Mouse (Mus musculus): Measurements from ENCODE around the gene Syt8.
"Not testable (repeated sequence)": the region's sequence is repeated elsewhere in the genome, so short reads cannot be mapped to it uniquely, and the experiment has no call there.

The Syt8 gene

DNA sequence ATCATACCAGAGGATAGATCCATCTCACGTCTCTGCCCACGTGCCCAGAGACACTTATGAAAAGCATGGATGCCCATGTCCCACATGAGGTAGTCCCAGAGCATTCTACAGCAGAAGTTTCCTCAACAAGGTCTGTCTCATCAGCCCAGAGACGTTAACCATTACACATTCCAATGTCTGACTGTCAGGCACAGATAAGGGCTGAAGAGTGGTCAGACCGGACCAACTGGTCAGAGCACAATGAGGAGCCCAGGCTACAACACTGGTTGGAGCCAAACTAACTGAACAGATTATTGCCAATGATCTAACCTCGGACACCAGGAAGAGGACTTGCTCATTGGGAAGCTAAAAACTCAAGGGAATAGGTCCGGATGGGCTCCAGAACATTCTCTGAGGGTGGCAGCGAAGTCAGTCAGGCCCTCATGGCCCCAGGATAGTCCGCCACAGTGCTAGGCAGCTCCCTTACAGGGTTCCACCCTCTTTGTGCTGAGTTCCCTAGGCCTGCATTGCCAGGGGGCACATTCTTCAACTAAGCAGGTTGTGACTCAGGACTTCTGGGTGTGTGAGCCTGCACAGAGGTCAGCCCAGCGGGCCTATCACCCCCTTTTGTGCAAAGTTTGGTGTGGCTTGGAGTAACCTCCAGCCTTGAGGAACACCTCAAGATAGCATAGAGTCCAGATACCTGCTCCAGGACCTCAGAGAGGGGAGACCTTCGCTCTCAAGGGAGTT lies at the start of gene Syt8:
Gene Syt8, plus strand, starts transcription at position 714 of the 729 bp plus-strand sequence.
- DNase-seq: no peak

DNA sequence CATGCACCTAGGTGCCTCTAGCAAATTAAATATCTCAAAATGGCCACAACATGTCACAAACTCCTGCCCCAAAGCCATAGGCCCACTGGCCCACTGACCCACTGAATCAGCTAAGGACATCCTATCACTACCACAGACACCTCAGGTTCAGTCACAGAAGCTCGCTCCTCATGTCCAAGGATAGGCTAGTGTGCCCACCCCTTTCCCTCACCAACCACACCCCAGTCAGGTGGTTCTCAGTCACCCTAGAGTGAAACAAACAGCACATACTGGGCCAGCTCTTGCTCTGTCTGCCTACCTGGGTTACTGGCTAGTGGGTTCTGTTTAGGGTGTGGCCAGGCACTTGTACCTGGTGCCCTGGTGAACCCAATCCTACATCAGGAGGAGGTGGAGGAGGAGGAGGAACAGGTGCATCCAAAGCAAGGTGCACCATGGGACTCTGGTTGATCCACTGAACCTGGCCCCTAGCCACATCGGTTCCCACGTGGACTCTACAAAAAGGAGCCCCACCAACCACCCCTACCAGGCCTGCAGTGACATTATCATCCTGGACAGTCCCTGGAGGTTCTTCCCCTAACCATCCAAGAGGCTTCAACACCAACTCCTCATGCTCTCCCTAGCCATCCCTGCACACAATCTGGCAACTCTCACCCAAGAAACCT lies 48.8 kb upstream of the Syt8 start:
- no peak for DNase-seq

DNA sequence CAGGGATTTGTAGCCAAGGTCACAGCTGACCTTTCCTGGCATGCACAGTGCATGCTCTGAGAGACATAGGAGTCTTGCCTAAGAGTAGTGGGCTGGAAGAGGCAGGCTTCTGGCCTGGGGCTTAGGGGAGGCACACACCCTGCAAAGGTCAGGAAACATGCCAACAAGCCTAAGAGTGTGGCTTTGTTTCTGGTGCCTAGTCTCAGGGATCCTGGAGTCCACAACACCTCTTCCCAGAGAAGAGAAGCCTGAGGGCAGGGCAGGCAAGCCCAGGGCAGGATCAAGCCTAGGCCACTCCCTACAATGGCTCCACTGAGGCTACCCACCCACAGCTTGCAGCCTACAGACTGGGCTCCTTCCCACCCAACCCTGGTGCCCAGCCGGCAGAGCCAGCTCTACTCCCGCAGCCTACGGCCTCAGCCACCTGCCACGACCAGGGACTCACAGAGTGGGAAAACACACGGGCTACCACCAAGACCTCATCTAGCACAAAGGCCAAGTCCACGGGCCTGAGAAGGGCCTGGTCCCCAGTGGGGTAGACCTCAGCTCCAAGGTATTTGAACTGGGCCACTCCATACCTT lies 47.9 kb upstream of the Syt8 start:
- no peak for DNase-seq

DNA sequence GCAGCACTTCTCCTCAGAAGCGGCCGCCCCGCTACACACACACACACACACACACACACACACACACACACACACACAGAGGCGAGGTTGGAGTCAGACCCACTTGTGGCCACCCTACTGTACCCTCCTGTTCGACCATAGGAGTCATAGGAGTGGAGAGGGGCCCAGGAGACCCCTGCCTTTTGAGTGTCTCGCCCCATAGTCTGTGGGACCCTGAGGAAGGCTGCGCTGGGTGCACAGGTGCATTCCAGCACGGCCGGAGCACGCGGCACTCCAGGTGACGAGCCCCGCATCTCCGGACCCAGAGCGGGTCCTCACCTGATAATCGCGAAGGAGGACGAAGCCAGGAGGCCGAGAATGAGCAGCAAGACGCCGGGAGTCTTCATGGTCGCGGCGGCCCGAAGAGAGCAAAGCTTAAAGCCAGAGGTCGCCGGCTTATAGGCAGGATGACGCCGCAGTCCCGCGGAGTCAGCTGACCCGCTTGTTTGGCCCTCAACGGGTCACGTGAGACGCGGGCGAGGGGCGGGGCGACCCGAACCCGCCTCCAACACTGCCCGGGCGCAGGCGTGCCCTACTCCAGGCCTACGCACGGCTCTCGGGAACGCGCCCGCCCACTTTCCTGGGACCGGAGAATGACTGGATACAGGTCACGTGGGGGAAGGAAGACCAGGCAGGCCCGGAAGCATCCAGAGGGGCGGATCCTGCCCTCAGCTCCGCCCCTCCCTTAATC lies 47.1 kb upstream of the Syt8 start, which contains the start of gene Ctsd:
Gene Ctsd, minus strand, starts transcription at position 620 of the 730 bp plus-strand sequence.
- DNase-seq: peak; percentile 99

DNA sequence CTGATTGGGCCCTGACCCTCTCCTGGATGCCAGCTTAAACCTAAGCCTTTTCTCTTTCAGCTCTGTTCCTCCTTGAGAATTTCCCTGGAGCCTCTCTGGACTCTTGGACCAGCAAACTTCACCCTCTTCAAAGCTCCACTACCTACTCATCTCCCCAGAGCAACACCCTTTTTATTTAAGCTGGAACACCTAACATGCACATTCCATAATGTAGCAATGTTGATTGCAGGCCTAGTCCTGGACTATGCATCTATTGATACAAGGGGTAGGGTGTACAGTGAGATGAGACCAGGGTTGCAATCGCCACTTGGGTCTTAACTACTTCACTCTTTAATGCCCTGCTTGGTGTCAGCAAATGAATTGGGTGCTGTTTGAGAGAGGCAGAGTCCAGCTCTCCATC lies 46.5 kb upstream of the Syt8 start:
- no peak for DNase-seq

DNA sequence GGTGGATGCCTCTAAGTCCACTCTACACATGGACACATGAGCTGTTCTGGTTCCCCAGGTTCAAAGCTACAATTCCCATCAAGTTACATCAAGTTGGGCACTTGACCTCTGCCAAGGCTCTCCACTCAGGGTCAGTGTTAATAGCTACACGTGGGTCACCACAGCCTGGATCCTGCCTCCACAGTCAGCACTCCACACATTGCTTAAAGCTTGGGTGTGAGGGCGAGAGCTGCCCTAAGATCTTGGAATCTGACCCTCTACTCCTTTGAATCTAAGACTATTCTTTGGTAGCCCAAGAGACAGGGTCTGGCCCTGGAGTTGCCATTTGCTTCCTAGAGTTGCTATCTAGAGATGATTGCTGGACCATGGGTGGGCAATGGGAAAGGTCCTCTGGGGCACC lies 45.9 kb upstream of the Syt8 start:
- DNase-seq: no peak

DNA sequence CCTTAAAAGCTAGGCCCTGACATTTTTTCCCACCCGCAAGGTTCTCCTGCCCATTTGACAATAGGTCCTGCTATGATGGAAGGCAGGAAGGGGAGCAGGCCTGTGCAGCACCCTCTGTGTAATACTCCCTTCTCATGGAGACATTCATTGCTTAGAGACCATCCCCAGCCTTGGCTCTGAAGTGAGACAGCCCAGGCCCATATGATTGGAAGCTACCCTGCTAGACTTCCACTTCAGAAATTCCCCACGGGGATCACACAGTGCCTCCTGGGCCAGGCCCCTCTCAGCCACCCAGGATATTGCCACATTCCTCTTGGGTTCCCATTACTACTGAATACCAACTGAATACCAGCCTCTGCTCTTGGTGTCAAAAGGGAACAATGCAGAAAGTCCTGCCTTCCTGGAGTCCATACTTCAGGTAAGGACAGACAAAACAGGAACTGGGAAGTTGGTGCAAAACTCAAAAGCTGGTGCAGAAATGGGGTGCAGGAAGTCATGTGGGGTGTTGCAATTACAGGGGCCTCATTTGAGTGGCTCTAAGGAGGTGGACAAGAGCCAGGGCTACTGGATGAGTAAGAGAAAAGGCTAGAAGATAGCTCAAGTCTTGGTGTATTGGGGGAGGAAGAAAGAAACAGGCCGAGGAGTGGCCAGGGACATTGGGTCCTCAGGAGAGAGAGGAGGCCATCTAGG lies 44.5 kb upstream of the Syt8 start:
- no peak for DNase-seq

DNA sequence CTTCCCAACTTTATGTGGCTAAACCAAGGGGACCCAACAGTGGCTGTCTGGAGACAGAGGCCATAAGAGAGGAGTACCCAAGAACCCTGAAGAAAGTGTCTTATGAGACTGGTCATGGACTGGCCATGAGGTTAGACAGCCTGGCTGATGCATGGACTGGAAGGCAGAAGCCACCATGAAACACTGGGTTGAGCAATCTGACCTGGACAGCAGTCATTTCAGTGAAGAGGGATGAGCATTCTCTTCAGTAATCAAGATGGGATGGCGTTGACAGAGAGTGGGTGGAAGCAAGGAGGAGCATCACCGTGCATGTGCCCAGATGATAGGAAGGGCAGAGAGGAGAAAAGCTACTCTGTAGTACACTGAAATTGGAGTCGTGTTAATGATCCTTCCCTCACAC lies 43.5 kb upstream of the Syt8 start:
- no peak for DNase-seq

DNA sequence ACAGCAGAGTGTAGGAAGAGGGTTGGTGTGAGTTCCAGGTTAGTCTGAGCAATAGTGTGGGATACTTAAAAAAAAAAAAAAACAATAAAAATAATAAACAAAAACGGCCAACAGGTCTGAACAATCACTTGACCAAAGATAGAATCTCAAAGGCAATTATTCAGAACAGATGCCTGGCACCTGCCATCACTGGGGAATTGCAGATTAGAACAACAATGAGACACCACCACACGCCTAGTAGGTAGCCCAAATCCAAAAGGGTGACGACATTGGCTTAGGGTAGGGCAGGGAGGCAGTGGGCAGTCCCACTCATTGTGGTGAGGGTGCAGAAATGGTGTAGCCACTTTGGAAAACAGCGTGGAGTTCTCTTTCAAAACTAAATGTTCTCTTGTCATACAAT lies 43.0 kb upstream of the Syt8 start:
- no peak for DNase-seq

DNA sequence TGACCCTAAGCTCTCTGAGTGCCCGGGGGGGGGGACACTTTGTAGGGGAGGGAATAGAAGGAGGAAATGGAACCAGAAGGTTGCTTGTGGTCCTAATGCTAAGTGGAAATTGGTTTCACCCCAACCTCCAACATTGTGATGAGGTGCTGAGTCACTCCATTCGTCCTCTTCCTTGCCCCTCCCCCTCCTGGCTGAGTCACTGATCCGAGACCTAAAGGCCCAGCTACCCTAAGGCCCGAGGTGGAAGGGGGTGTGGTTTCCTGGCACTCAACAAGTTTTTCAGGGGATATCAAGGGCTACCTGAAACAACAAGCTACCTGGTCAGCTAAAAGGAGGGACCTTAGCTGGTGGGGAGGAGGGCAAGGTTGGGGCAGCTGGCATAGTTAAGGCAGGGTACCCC lies 41.5 kb upstream of the Syt8 start:
- no peak for DNase-seq

DNA sequence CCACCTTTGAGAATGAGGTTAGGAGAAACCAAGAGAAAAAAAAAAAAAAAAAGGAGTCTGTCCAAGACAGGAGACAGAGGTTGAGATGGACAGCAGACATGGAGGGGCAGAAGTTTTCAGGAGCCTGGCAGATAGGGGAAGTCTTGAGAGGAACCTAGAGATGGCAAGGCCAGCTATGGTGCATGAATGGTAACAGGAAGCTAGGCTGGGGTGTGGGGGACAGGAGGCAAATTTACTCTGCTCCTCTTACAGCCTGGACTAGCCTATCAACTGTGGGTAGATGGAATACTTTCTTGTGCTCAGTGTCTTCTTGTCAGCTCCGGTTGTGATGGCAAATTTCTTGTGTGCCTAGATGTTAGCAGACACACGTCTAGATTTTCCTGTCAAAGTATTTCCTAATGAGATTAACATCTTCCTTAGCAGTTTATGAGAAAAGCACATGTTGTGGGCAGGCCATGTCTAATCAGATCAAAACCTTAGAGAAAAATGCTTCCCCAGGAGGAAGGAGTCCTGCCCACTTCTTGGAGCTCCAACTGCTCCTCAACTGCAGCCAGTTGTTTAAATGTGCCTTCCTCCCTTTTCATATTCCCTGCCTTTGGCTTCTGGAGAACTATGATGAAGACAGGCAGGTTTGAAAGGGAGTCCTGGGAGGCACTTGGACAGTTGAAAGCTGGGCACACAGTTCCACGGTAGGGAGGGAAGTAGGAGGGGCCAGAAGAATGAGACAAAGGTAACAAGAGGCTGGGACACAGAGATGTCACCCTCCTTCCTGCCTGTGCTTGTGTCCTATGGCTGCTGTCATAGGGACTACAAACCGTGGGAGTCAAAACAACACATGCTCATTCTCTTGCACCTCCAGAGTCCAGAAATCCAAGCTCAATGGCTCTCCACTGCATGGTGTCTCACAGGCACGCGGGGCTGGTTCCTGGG lies 40.1 kb upstream of the Syt8 start:
- DNase-seq: no peak

DNA sequence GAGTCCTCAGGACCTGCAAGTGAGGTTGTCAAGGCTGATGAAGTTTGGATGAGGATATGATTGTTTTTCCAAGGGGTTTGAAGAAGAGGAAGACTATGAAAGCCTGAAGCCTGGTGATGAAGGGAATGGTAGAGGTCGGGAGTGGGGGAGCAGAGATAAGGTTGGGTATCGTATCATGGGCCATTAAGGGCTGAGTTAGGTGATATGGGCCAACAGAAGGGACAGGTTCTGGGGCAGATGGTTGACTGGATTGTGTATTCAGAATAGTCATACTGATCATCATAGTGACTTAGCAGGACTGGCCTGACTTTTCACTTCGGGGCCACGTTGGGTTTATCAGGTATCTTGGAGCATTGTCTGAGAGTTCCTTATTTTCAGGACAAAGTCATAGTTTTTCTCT lies 39.2 kb upstream of the Syt8 start:
- DNase-seq: no peak

DNA sequence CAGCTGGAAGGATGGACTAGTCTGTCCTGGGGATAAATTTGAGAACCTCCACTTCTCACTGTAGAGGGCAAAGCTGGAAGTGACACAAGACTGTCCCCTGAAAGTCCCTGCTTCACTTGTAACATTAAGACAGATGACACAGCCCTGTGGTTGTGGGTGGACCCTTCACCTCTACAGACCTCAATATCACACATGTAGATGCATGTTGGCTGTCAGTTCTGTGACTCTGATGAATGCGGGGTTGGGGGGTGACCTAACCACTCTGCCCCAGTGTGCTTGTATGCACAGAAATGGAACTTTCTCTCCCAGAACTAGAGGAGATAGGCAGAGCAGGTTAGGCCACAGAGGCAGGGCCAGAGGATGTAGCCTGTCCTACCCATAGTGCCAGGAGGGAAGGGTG lies 38.0 kb upstream of the Syt8 start:
- DNase-seq: no peak

DNA sequence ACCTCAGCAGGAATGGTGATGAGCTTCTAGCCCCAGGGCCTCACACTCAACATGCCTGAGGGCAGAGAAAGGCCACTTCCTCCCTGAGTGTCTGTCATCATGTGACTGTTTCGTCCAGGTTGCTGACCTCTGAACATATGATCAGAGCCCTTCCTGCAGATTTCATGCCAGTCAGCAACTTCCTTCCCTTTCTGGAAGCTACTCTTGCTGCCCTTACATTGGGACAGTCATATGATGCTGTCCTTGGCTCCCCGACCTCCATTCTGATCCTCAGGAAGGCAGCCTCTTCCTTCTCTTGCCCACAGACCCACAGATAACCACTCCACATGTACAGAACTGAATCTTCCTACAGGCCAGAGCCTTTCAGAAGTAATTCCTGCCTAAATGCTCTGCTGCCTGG lies 36.6 kb upstream of the Syt8 start:
- no peak for DNase-seq

DNA sequence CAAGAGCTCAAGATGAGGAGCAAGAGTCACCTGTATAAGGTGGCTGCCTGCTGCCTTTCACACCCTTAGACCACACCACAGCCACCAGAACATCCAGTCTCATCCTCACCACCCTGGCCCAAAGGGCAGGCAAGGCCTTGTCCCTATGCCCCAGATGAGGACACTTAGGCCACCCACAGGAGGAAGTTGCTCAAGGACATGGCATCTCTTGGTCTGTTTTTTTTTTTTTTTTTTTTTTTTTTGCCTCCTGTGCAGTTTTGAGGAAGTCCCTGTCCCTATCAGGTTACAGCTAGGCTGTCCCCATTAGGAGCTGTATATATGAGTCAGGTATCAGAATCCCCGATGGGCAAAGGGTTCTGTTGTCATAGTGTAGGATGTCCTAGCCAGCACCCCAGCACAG lies 35.4 kb upstream of the Syt8 start:
- DNase-seq: no peak

DNA sequence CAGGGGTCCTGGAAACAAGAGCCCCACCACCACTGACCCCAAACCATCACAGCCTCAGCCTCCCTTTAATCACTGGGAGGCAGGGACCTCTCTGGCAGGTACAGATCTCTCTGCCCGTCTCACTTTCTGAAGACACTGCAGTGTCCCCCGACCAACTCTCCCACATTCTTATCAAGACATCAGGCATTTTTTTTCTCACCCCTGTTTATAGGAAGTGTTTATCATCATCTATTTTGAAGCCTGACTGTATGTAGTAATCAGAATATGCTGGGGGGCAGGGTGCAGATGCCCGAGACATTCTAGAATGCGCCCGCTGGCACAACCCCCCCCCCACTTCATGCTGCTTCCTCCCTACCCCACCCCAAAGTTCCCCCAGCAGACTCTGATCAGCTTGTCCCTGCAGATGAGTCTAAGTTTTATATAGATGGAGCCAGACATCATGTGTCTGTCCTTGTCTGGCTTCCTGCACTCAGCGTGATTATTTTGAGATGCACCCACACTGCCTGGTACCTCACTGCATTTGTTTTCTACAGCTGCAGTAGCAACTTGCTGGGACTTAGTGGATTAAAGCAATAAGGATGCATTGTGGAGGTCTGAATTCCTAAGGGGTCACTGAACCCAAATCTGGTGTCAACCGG lies 34.4 kb upstream of the Syt8 start:
- no peak for DNase-seq

DNA sequence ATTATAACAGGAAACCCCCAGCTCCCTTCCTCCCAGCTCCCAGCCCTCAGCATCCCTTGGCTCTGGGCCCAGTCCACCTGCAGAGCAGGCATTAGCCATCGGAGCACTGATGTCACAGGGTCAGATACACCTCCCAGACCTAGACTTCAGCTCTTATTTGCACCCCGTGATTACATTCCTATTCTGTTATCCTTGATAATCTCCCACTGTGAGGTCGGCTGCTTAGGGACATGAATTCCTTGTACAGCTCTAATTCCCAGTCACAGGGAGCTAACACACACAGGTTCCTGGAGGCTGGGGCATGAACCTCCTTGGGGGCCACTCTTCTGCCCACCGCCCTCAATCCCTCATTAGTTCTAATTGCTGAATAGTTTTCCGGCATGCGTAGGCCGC lies 33.9 kb upstream of the Syt8 start:
- DNase-seq: peak; percentile 81

DNA sequence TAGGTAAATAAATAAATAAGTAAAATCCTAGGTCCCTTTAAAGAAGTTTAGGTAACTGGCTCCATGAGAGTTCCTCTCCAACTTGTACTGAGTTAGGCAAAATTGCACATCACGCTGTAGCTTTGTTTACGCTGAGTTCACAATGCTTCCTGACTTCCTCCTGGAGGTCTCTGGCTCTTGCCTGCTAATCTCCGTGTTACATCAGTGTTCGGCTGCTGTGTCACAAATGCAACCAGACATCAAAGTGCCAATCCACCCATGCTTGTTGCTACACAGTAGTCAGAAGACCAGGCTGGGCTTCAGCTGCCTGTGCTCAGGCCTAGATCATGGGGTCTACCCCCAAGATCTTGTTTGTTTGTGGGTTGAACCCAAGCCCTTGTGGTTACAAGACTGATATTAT lies 31.1 kb upstream of the Syt8 start:
- DNase-seq: no peak

DNA sequence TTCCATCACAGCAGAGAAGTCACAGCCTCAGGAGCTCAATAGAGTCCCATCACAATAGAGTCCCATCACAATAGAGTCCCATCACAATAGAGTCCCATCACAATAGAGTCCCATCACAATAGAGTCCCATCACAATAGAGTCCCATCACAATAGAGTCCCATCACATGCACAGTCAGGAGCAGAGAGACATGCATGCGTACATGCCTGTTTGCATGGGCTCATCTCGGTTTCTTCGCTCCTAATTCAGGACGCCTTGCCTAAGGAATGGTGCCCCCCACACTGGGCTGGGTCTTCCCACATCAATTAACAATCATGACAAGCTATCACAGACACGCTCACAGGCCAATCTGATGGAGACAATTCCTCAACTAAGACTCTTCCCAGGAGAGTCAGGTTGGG lies 29.5 kb upstream of the Syt8 start:
- DNase-seq: not testable (repeated sequence)

DNA sequence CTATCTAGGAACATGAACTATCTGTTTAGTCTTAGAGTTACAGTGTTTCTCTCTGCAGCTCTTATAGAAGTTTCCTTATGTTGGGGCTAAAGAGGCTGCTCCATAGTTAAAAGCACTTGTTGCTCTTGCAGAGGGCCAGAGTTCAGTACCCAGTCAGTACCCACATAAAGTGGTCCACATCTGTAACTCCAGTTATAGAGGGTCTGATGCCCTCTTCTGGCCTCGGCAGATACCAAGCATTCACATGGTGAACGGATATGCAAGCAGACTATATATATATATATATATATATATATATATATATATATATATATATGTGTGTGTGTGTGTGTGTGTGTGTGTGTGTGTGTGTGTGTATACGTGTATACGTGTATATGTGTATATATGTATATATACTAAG lies 26.7 kb upstream of the Syt8 start:
- DNase-seq: no peak

DNA sequence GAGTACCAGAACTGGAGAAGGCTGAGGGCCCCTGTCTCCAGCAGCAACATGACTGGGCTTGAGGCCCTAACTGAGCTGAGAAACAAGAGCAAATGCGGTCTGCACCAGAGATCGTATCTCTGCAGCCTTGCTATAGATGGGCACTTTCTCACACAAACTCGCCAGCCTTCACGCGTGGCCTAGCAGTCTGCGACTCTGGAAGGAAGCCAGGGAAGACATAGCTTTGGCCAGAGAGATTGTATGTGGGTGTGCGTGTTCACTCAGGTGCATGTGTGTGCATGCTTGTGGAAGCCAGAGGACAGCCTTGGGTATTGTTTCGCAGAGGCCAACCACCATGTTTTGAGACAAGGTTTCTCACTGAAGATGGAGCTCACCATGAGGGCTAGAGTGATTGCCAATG lies 26.0 kb upstream of the Syt8 start:
- no peak for DNase-seq

DNA sequence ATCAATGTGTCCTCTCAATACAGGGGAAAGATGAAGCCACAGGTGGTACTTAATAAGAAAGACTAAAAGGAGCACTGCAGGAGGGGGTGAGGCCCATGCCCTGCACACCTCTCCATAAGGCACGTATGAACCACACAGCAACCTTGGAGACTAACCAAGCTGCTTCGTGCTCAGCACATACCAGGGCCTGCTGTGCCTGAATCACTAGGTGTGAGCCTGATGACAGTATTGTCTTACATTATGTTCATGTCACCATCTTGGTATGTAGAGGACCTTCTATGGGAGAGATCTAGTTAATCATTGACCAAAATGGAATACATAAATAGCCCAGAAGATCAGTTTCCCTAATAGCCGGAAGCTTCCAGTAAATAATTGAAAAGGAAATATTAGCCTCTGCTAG lies 25.0 kb upstream of the Syt8 start:
- no peak for DNase-seq
